Mouse (Mus musculus): ENCODE measurements around the gene Lipt1. TPM values are rescaled to one million over a fixed set of nuclear protein-coding genes. Genes with fewer than 3 reads are reported as not detected.

Gene Lipt1
- polyA plus RNA-seq, 1 experiment = 0.62 TPM

- H3K4me3 ChIP-seq (ENCODE audit: low read depth, low read length) = no peak overlapping the region
- TF ChIP-seq POLR2A (IDR thresholded peaks at IDR 0.05; ENCODE audit: low read depth, low read length) (no peak), CTCF (IDR thresholded peaks at IDR 0.05; ENCODE audit: extremely low read depth, insufficient read length, insufficient replicate concordance, low read depth, low read length) (no peak)
- H3K36me3 ChIP-seq (ENCODE audit: control insufficient read depth, insufficient read depth, low read length) = peaks cover 36% of the 10 kb centered on the region
- no peaks in the 10 kb centered on the region for H3K27me3 ChIP-seq (ENCODE audit: control insufficient read depth, insufficient read depth, low read length)
- H3K27ac ChIP-seq (ENCODE audit: insufficient read depth, low read depth, low read length) = no peak overlapping the region
- H3K4me1 ChIP-seq (ENCODE audit: control insufficient read depth, insufficient read depth, insufficient read length, low read length) = no peaks in the 10 kb centered on the region
- 50% methylated on average over 4 of the region's 4 CpGs for WGBS
Observed at GRCm38 (mm10) chr1:37899816-37900215, 28.3 kb downstream of the Lipt1 start.

- no peak overlapping the region for H3K27ac ChIP-seq (ENCODE audit: insufficient read depth, low read depth, low read length)
- no peak overlapping the region for H3K4me3 ChIP-seq (ENCODE audit: low read depth, low read length)
- TF ChIP-seq CTCF (IDR thresholded peaks at IDR 0.05; ENCODE audit: extremely low read depth, insufficient read length, insufficient replicate concordance, low read depth, low read length) (no peak), POLR2A (IDR thresholded peaks at IDR 0.05; ENCODE audit: low read depth, low read length) (no peak)
- no peaks in the 10 kb centered on the region for H3K27me3 ChIP-seq (ENCODE audit: control insufficient read depth, insufficient read depth, low read length)
- peaks cover 33% of the 10 kb centered on the region for H3K36me3 ChIP-seq (ENCODE audit: control insufficient read depth, insufficient read depth, low read length)
- 70% methylated on average over 6 of the region's 6 CpGs for WGBS
- H3K4me1 ChIP-seq (ENCODE audit: control insufficient read depth, insufficient read depth, insufficient read length, low read length) = no peaks in the 10 kb centered on the region
Observed at GRCm38 (mm10) chr1:37900288-37900687, 28.8 kb downstream of the Lipt1 start.

- 35% methylated on average over 6 of the region's 6 CpGs for WGBS
- Histone ChIP-seq H3K4me1 (ENCODE audit: control insufficient read depth, insufficient read depth, insufficient read length, low read length) (no peaks in the 10 kb centered on the region), H3K27me3 (ENCODE audit: control insufficient read depth, insufficient read depth, low read length) (no peaks in the 10 kb centered on the region), H3K27ac (ENCODE audit: insufficient read depth, low read depth, low read length) (no peak overlapping the region), H3K4me3 (ENCODE audit: low read depth, low read length) (no peak overlapping the region), H3K36me3 (ENCODE audit: control insufficient read depth, insufficient read depth, low read length) (peaks cover 14% of the 10 kb centered on the region)
- TF ChIP-seq POLR2A (IDR thresholded peaks at IDR 0.05; ENCODE audit: low read depth, low read length) (no peak), CTCF (IDR thresholded peaks at IDR 0.05; ENCODE audit: extremely low read depth, insufficient read length, insufficient replicate concordance, low read depth, low read length) (peak; percentile 24; the same call in 1 of the 2 replicates)
Observed at GRCm38 (mm10) chr1:37903178-37903577, 31.6 kb downstream of the Lipt1 start.

- H3K4me3 ChIP-seq (ENCODE audit: low read depth, low read length) = no peak overlapping the region
- TF ChIP-seq POLR2A (IDR thresholded peaks at IDR 0.05; ENCODE audit: low read depth, low read length) (no peak), CTCF (IDR thresholded peaks at IDR 0.05; ENCODE audit: extremely low read depth, insufficient read length, insufficient replicate concordance, low read depth, low read length) (no peak)
- H3K4me1 ChIP-seq (ENCODE audit: control insufficient read depth, insufficient read depth, insufficient read length, low read length) = no peaks in the 10 kb centered on the region
- WGBS = 42% methylated on average over 2 of the region's 2 CpGs
- no peaks in the 10 kb centered on the region for H3K36me3 ChIP-seq (ENCODE audit: control insufficient read depth, insufficient read depth, low read length)
- no peak overlapping the region for H3K27ac ChIP-seq (ENCODE audit: insufficient read depth, low read depth, low read length)
- no peaks in the 10 kb centered on the region for H3K27me3 ChIP-seq (ENCODE audit: control insufficient read depth, insufficient read depth, low read length)
Observed at GRCm38 (mm10) chr1:37912751-37913150, 41.2 kb downstream of the Lipt1 start.

- Histone ChIP-seq H3K27ac (ENCODE audit: insufficient read depth, low read depth, low read length) (no peak within 1 kb of the TSS), H3K36me3 (ENCODE audit: control insufficient read depth, insufficient read depth, low read length) (no peaks in the 10 kb centered on the region), H3K27me3 (ENCODE audit: control insufficient read depth, insufficient read depth, low read length) (no peaks in the 10 kb centered on the region), H3K4me3 (ENCODE audit: low read depth, low read length) (no peak within 1 kb of the TSS), H3K4me1 (ENCODE audit: control insufficient read depth, insufficient read depth, insufficient read length, low read length) (no peaks in the 10 kb centered on the region)
- WGBS = 64% methylated on average over 5 of the region's 5 CpGs
- TF ChIP-seq CTCF (IDR thresholded peaks at IDR 0.05; ENCODE audit: extremely low read depth, insufficient read length, insufficient replicate concordance, low read depth, low read length) (no peak), POLR2A (IDR thresholded peaks at IDR 0.05; ENCODE audit: low read depth, low read length) (no peak)
Observed at GRCm38 (mm10) chr1:37916393-37916792, 44.9 kb downstream of the Lipt1 start, which contains the start of gene Lyg2. Lyg2 (minus strand) TSS chr1:37916493.

GRCm38 (mm10) chr1:37917666-37918065 is 46.1 kb downstream of the Lipt1 start:
- WGBS = 57% methylated on average over 13 of the region's 13 CpGs
- H3K4me1 ChIP-seq (ENCODE audit: control insufficient read depth, insufficient read depth, insufficient read length, low read length) = no peaks in the 10 kb centered on the region
- H3K27me3 ChIP-seq (ENCODE audit: control insufficient read depth, insufficient read depth, low read length) = no peaks in the 10 kb centered on the region
- TF ChIP-seq CTCF (IDR thresholded peaks at IDR 0.05; ENCODE audit: extremely low read depth, insufficient read length, insufficient replicate concordance, low read depth, low read length) (no peak), POLR2A (IDR thresholded peaks at IDR 0.05; ENCODE audit: low read depth, low read length) (no peak)
- no peak overlapping the region for H3K4me3 ChIP-seq (ENCODE audit: low read depth, low read length)
- H3K27ac ChIP-seq (ENCODE audit: insufficient read depth, low read depth, low read length) = no peak overlapping the region
- H3K36me3 ChIP-seq (ENCODE audit: control insufficient read depth, insufficient read depth, low read length) = no peaks in the 10 kb centered on the region

GRCm38 (mm10) chr1:37918096-37918495 is 46.6 kb downstream of the Lipt1 start:
- Histone ChIP-seq H3K27me3 (ENCODE audit: control insufficient read depth, insufficient read depth, low read length) (no peaks in the 10 kb centered on the region), H3K27ac (ENCODE audit: insufficient read depth, low read depth, low read length) (no peak overlapping the region), H3K4me3 (ENCODE audit: low read depth, low read length) (no peak overlapping the region), H3K4me1 (ENCODE audit: control insufficient read depth, insufficient read depth, insufficient read length, low read length) (no peaks in the 10 kb centered on the region), H3K36me3 (ENCODE audit: control insufficient read depth, insufficient read depth, low read length) (no peaks in the 10 kb centered on the region)
- WGBS = 38% methylated on average over 6 of the region's 6 CpGs
- TF ChIP-seq POLR2A (IDR thresholded peaks at IDR 0.05; ENCODE audit: low read depth, low read length) (no peak), CTCF (IDR thresholded peaks at IDR 0.05; ENCODE audit: extremely low read depth, insufficient read length, insufficient replicate concordance, low read depth, low read length) (no peak)

All from small intestine, adult 2 months (tissue).